12 mouse cellular contexts compared by ENCODE assay signal in the genomic region with DNA sequence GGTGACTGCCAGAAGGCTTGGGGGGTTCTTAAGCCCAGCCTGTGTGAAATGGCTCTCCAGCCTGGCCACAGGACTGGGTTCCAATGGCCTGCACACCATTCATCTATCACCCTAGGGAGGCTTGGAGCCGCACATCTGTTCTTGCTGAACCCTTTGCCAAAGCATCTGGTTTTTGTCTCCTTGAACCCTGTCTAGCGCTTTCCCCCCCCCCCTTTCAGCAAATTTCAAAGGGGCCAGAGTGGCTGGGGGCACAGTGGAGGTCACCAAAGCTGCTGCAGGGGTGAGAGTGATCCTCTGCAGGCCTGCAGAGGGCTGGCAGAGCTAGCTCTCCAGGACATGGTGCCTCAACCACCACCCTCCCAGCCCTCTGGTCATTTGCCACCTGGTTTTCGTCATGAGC. TPM values are rescaled to one million over a fixed set of nuclear protein-coding genes. Genes with fewer than 3 reads are reported as not detected.
DNase-seq lines count a peak whose midpoint lies in the region; ATAC-seq and TF ChIP-seq lines count a peak whose summit lies in the region.
"Had no signal": no experiment of that assay in that cellular context is flagged by ENCODE, and none has a peak within 500 bp of the region (broad histone marks: within the 10 kb centered on the region; RNA-seq: fewer than 3 reads in every experiment).

No protein-coding gene starts in this region.

- TF ChIP-seq POLR2A in lung, adult 2 months (IDR thresholded peaks at IDR 0.05; ENCODE audit: borderline replicate concordance, extremely low read depth, low read depth, low read length) = no peak

- peaks cover 51% of the 10 kb centered on the region for H3K4me1 ChIP-seq in heart, embryonic 12.5 days (replicated peaks)
- no peaks in the 10 kb centered on the region for H3K4me1 ChIP-seq in lung, adult 2 months (ENCODE audit: control insufficient read depth, insufficient read depth, low read length)
- no peaks in the 10 kb centered on the region for H3K4me1 ChIP-seq in hindbrain, embryonic 14.5 days (replicated peaks; ENCODE audit: control insufficient read depth, insufficient read depth, low read length)

- peak; percentile 66 for ATAC-seq in heart, embryonic 12.5 days (ENCODE audit: insufficient number of reproducible peaks, low FRiP score)
- no peak for ATAC-seq in hindbrain, embryonic 14.5 days (ENCODE audit: low FRiP score)

- no peaks in the 10 kb centered on the region for H3K27me3 ChIP-seq in heart, embryonic 12.5 days (replicated peaks)
- H3K27me3 ChIP-seq in hindbrain, embryonic 14.5 days (ENCODE audit: control insufficient read depth, insufficient read depth, low read length) = no peaks in the 10 kb centered on the region
- H3K27me3 ChIP-seq: neural tube, embryonic 13.5 days had no signal

- intact Hi-C loops in left cerebral cortex, adult 2 months (cut with DNase I) = loop anchor here (10.0 kb wide), 1 partner anchor 416 kb away; no protein-coding TSS in a partner anchor

- no peak overlapping the region for H3K9ac ChIP-seq in heart, embryonic 12.5 days
- no peak overlapping the region for H3K9ac ChIP-seq in hindbrain, embryonic 14.5 days
- H3K9ac ChIP-seq: neural tube, embryonic 13.5 days had no signal

- no peaks in the 10 kb centered on the region for H3K9me3 ChIP-seq in heart, embryonic 12.5 days (replicated peaks)
- H3K9me3 ChIP-seq in hindbrain, embryonic 14.5 days (ENCODE audit: control insufficient read depth, low read length) = no peaks in the 10 kb centered on the region
- H3K9me3 ChIP-seq: neural tube, embryonic 13.5 days had no signal

- WGBS in heart, embryonic 12.5 days = 17% methylated on average over 3 of the region's 3 CpGs
- WGBS in lung, adult 2 months = 40% methylated on average over 3 of the region's 3 CpGs
- WGBS in hindbrain, embryonic 14.5 days = 62% methylated on average over 3 of the region's 3 CpGs

- peak; percentile 10 for DNase-seq in NIH3T3 (ENCODE audit: low read depth)
- peak; percentile 75 for DNase-seq in embryo, embryonic 10.5 days (ENCODE audit: low spot score)
- DNase-seq in lung, adult 2 months = peak; percentile 5
- DNase-seq in left cerebral cortex, adult 2 months (ENCODE audit: extremely low spot score in 1 of 2, low spot score in 2 of 2) = no peak
- no peak for DNase-seq in hindbrain, embryonic 14.5 days (ENCODE audit: low spot score)
- no peak for DNase-seq in spleen, postnatal 36 days (ENCODE audit: low spot score in 2 of 2)
- DNase-seq in urinary bladder, postnatal 4 days (ENCODE audit: low spot score in 2 of 2) = no peak
- DNase-seq: adrenal gland, postnatal 25 days; cerebellum, adult 8-10 months; kidney, postnatal 25 days had no signal

- H3K4me3 ChIP-seq in heart, embryonic 12.5 days = no peak overlapping the region
- no peak overlapping the region for H3K4me3 ChIP-seq in lung, adult 2 months (replicated peaks; ENCODE audit: extremely low read depth, low read depth, low read length)
- no peak overlapping the region for H3K4me3 ChIP-seq in left cerebral cortex, adult 2 months
- H3K4me3 ChIP-seq in hindbrain, embryonic 14.5 days (replicated peaks; ENCODE audit: low read length) = no peak overlapping the region
- H3K4me3 ChIP-seq: neural tube, embryonic 13.5 days had no signal

- H3K27ac ChIP-seq in heart, embryonic 12.5 days (ENCODE audit: poor library complexity, severe bottlenecking) = 0 out of 2 replicates have a peak overlapping the region, but pooled peaks have one; percentile 66
- H3K27ac ChIP-seq in left cerebral cortex, adult 2 months = no peak overlapping the region
- no peak overlapping the region for H3K27ac ChIP-seq in hindbrain, embryonic 14.5 days
- H3K27ac ChIP-seq: neural tube, embryonic 13.5 days had no signal

- no peaks in the 10 kb centered on the region for H3K36me3 ChIP-seq in heart, embryonic 12.5 days
- no peaks in the 10 kb centered on the region for H3K36me3 ChIP-seq in hindbrain, embryonic 14.5 days (replicated peaks; ENCODE audit: control insufficient read depth, insufficient read depth)
- H3K36me3 ChIP-seq: neural tube, embryonic 13.5 days had no signal

- TF ChIP-seq CTCF in lung, adult 2 months (IDR thresholded peaks at IDR 0.05; ENCODE audit: insufficient read depth, low read length) = no peak
- TF ChIP-seq CTCF in left cerebral cortex, adult 2 months (IDR thresholded peaks at IDR 0.05) = no peak

- H3K4me2 ChIP-seq in heart, embryonic 12.5 days = no peak overlapping the region
- H3K4me2 ChIP-seq in hindbrain, embryonic 14.5 days (replicated peaks) = no peak overlapping the region
- H3K4me2 ChIP-seq: neural tube, embryonic 13.5 days had no signal

RNA-seq across cellular contexts. Expression of gene Ttll12, which starts 44.2 kb away (rescaled TPM):
- 29.2 and 29.3 TPM in 2 replicates for polyA plus RNA-seq in heart, embryonic 12.5 days (2016; fragmentation: Nextera tagmentation; extraction: Ambion mirVana)
- 19.2 and 21.6 TPM in 2 replicates for polyA plus RNA-seq in lung, adult 2 months (2012; rRNA removed)
- 10 to 100 TPM; 12.4 to 12.6 TPM for total RNA-seq in left cerebral cortex, adult 2 months (2021)
- 43.1 and 44.4 TPM in 2 replicates for polyA plus RNA-seq in hindbrain, embryonic 14.5 days (2014; fragmentation: Nextera tagmentation; extraction: Ambion mirVana)

Comparison
In these comparisons a context has a peak if more than half of its experiments do, and no peak if none do; other contexts are left out.
1. DNase-seq: peak in NIH3T3 (single experiment), embryo, embryonic 10.5 days (single experiment) and lung, adult 2 months (single experiment); none in left cerebral cortex, adult 2 months (0 of 2), hindbrain, embryonic 14.5 days (single experiment), spleen, postnatal 36 days (0 of 2) and urinary bladder, postnatal 4 days (0 of 2).